Mouse (Mus musculus) hindbrain, embryonic 16.5 days (tissue): Measurements from ENCODE around the gene Zscan12. TPM values are rescaled to one million over a fixed set of nuclear protein-coding genes. Genes with fewer than 3 reads are reported as not detected.

Experiments used
- ATAC-seq: fragments of 200-750 bp; cut with Nextera tagmentation; 2 replicates; pipeline ENCODE4 v1.8.0; 2017; ENCODE audit warnings: moderate TSS enrichment, moderate library complexity
- H3K27ac ChIP-seq: fragments of 300-500 bp; sonication (generic); 2 replicates; pipeline ENCODE4 v1.5.1; 2014; ENCODE audit warnings: low read depth, mild to moderate bottlenecking, control low read depth, low read length, moderate library complexity
- H3K27me3 ChIP-seq: fragments of 300-500 bp; sonication (generic); replicated peaks from 2 replicates; pipeline ENCODE4 v1.6.1; 2014; ENCODE audit warnings: low read length; ENCODE audit not compliant: control insufficient read depth, insufficient read depth
- H3K36me3 ChIP-seq: fragments of 300-500 bp; sonication (generic); 2 replicates; pipeline ENCODE4 v1.6.1; 2014; ENCODE audit warnings: mild to moderate bottlenecking, low read length, moderate library complexity, mixed read lengths; ENCODE audit not compliant: control insufficient read depth, insufficient read depth
- H3K4me1 ChIP-seq: fragments of 300-500 bp; sonication (generic); 2 replicates; pipeline ENCODE4 v1.6.1; 2014; ENCODE audit warnings: low read depth, low read length; ENCODE audit not compliant: control insufficient read depth, insufficient read depth
- H3K4me2 ChIP-seq: fragments of 300-500 bp; sonication (generic); 2 replicates; pipeline ENCODE4 v1.6.1; 2014; ENCODE audit warnings: mild to moderate bottlenecking, low read length, control low read depth, moderate library complexity
- H3K4me3 ChIP-seq: fragments of 300-500 bp; sonication (generic); 2 replicates; pipeline ENCODE4 v1.5.1; 2014; ENCODE audit warnings: mild to moderate bottlenecking, low read length, control low read depth, moderate library complexity
- H3K9ac ChIP-seq: fragments of 300-500 bp; sonication (generic); 2 replicates; pipeline ENCODE4 v1.6.1; 2014; ENCODE audit warnings: low read depth, mild to moderate bottlenecking, control low read depth, low read length, moderate library complexity
- H3K9me3 ChIP-seq: fragments of 300-500 bp; sonication (generic); 2 replicates; pipeline ENCODE4 v1.6.1; 2014; ENCODE audit warnings: mild to moderate bottlenecking, low read length, moderate library complexity; ENCODE audit not compliant: control insufficient read depth
- WGBS: fragments of 180-500 bp; shearing (Covaris S2); extraction: QIAGEN DNeasy Blood & Tissue Kit; methylation state at CpG from one replicate; pipeline ENCODE4 v1.1.7; 2014; 5-methylcytosine and 5-hydroxymethylcytosine counted together
- polyA plus RNA-seq: library from polyadenylated mRNA; unstranded; fragments of >200 nt; fragmentation: Nextera tagmentation; extraction: Ambion mirVana; gene quantifications from 2 replicates; pipeline ENCODE4 v1.2.1, GENCODE M21; 2015

Zscan12 gene
- polyA plus RNA-seq, 1 experiment from 2014 or later = 10.1 TPM

DNA sequence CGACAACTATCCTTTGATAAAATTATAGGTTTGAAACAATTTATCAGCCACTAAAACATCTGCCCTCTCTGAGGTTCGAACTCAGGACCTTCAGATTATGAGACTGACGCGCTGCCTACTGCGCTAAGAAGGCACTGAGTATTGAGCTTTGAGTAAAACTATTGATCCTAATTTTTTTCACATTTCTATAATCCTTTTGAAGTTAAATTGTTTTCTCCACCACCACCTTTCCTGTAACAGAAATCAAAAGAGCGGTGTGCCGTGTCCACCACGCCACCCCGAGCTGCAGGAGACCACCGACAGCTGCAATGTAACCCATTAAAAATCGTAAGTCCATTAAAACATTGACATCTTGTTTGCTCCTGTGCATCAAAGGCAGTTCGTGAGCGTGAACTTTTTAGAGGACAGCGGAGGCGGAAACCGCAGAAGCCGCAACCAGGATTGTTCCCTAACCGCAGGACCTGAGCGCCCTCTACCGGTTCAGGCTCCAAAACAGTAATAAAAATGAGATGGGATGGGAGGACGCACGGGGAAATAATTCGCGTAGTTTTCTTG, 35.9 kb upstream of the Zscan12 start:
- Histone ChIP-seq H3K27me3 (no peaks in the 10 kb centered on the region), H3K4me3 (peak overlapping the region; percentile 50), H3K27ac (no peak overlapping the region), H3K4me2 (peak overlapping the region; percentile 89), H3K9me3 (no peaks in the 10 kb centered on the region), H3K9ac (peak overlapping the region; percentile 53), H3K4me1 (peaks cover 7% of the 10 kb centered on the region), H3K36me3 (no peaks in the 10 kb centered on the region)
- under 1% methylated on average over 24 of the region's 24 CpGs for WGBS
- ATAC-seq = peak; percentile 83

DNA sequence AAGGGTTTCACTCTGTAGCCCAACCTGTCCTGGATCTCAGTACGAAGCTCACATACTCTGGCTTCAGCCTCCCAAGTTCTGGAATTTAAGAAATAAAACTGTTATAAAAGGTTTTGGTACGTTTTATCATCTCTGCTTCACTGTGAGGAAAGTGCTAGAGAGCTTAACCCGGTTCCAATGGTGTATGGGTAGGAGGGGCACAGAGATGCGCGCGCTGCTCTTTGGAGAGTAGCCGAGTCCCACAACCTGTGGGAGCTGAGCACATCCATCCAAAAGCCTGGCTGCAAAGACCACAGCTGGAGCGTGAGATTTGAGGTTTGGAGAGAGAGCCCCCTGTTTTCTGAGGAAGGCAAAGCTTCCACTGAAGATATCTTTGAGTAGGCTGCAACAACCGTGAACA, 35.2 kb upstream of the Zscan12 start:
- Histone ChIP-seq H3K4me1 (peaks cover 7% of the 10 kb centered on the region), H3K27ac (no peak overlapping the region), H3K4me2 (peak overlapping the region; percentile 89), H3K4me3 (peak overlapping the region; percentile 50), H3K36me3 (no peaks in the 10 kb centered on the region), H3K9ac (peak overlapping the region; percentile 48), H3K9me3 (no peaks in the 10 kb centered on the region), H3K27me3 (no peaks in the 10 kb centered on the region)
- peak; percentile 38; the same call in 1 of the 2 replicates for ATAC-seq
- WGBS = under 1% methylated on average over 9 of the region's 9 CpGs

DNA sequence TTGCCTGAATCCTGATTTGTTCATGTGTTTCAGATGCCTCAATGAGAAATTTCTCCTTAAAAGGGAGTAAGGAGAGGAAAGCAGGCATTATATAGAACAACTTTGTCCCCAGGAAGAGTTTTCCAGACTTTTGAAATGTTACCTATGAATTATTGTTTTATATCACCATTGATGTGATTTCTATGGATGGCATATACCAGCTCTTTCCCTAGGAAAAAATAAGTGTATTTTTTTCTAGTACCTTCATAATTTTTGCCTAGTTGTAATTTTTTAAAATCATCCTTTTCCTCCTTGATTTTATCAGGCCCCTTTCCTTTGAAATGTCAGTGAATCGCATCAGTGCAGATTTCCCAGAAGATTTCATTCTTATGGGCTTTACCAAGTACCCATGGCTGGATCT, 16.0 kb upstream of the Zscan12 start, which contains the start of gene Olfr1367:
Gene Olfr1367 (plus strand): TSS at position 301 of the 400 bp plus-strand sequence.
- H3K9ac ChIP-seq = no peak within 1 kb of the TSS
- no peaks in the 10 kb centered on the region for H3K36me3 ChIP-seq
- no peaks in the 10 kb centered on the region for H3K4me1 ChIP-seq
- H3K27me3 ChIP-seq = no peaks in the 10 kb centered on the region
- no peak for ATAC-seq
- no peak within 1 kb of the TSS for H3K27ac ChIP-seq
- no peak within 1 kb of the TSS for H3K4me3 ChIP-seq
- no peaks in the 10 kb centered on the region for H3K9me3 ChIP-seq
- H3K4me2 ChIP-seq = no peak within 1 kb of the TSS
- 91% methylated on average over 1 of the region's 1 CpGs for WGBS

DNA sequence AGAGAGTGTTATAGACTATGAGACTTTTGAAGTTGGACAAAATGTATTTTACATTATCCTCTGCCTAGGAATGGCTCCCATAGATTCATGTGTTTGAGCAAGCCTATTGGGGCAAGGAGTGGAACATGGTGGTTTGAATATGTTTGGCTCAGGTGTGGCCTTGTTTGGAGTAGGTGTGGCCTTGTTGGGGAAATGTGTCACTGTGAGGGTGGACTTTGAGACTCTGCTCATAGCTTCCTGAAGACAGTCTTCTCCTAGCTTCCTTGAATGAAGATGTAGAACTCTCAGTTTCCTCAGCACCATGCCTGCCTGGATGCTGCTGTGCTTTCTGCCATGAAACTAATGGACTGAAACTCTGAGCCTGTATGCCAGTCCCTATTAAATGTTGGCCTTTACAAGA, 12.0 kb upstream of the Zscan12 start:
- no peak for ATAC-seq
- no peak overlapping the region for H3K9ac ChIP-seq
- H3K27me3 ChIP-seq = no peaks in the 10 kb centered on the region
- H3K9me3 ChIP-seq = no peaks in the 10 kb centered on the region
- no peak overlapping the region for H3K4me3 ChIP-seq
- H3K4me1 ChIP-seq = no peaks in the 10 kb centered on the region
- H3K36me3 ChIP-seq = no peaks in the 10 kb centered on the region
- no peak overlapping the region for H3K27ac ChIP-seq
- no peak overlapping the region for H3K4me2 ChIP-seq

- ATAC-seq = no peak
- Histone ChIP-seq H3K4me1 (peaks cover 17% of the 10 kb centered on the region), H3K27me3 (no peaks in the 10 kb centered on the region), H3K9me3 (no peaks in the 10 kb centered on the region), H3K4me3 (peak overlapping the region; percentile 94), H3K4me2 (peak overlapping the region; percentile 68), H3K9ac (no peak overlapping the region; the same call in 1 of the 2 replicates), H3K36me3 (peaks cover under 1% of the 10 kb centered on the region; the same call in 1 of the 2 replicates), H3K27ac (no peak overlapping the region)
- WGBS = 65% methylated on average over 12 of the region's 12 CpGs
Observed at GRCm38 (mm10) chr13:21363719-21364118, 1.1 kb downstream of the Zscan12 start.

- no peak overlapping the region for H3K4me3 ChIP-seq
- peaks cover 17% of the 10 kb centered on the region for H3K36me3 ChIP-seq
- H3K27ac ChIP-seq = no peak overlapping the region
- H3K9ac ChIP-seq = no peak overlapping the region
- H3K4me1 ChIP-seq = peaks cover 17% of the 10 kb centered on the region
- no peak overlapping the region for H3K4me2 ChIP-seq
- 84% methylated on average over 6 of the region's 6 CpGs for WGBS
- no peaks in the 10 kb centered on the region for H3K27me3 ChIP-seq
- no peaks in the 10 kb centered on the region for H3K9me3 ChIP-seq
- ATAC-seq = no peak
Observed at GRCm38 (mm10) chr13:21366635-21367034, 4.0 kb downstream of the Zscan12 start.

GRCm38 (mm10) chr13:21372700-21373099, 10.1 kb downstream of the Zscan12 start:
- H3K9me3 ChIP-seq = no peaks in the 10 kb centered on the region
- H3K27ac ChIP-seq = no peak overlapping the region
- H3K4me1 ChIP-seq = no peaks in the 10 kb centered on the region
- ATAC-seq = no peak
- no peak overlapping the region for H3K9ac ChIP-seq
- no peak overlapping the region for H3K4me3 ChIP-seq
- 92% methylated on average over 2 of the region's 2 CpGs for WGBS
- H3K27me3 ChIP-seq = no peaks in the 10 kb centered on the region
- H3K4me2 ChIP-seq = no peak overlapping the region
- peaks cover 17% of the 10 kb centered on the region for H3K36me3 ChIP-seq

GRCm38 (mm10) chr13:21377773-21378172, 15.2 kb downstream of the Zscan12 start:
- Histone ChIP-seq H3K4me1 (no peaks in the 10 kb centered on the region), H3K9ac (no peak overlapping the region), H3K4me2 (no peak overlapping the region), H3K9me3 (no peaks in the 10 kb centered on the region), H3K36me3 (no peaks in the 10 kb centered on the region), H3K4me3 (no peak overlapping the region), H3K27ac (no peak overlapping the region), H3K27me3 (no peaks in the 10 kb centered on the region)
- no peak for ATAC-seq
- 88% methylated on average over 2 of the region's 2 CpGs for WGBS

- H3K9me3 ChIP-seq = no peaks in the 10 kb centered on the region
- WGBS = 91% methylated on average over 1 of the region's 1 CpGs
- no peak overlapping the region for H3K9ac ChIP-seq
- peaks cover 8% of the 10 kb centered on the region for H3K4me1 ChIP-seq
- H3K27ac ChIP-seq = no peak overlapping the region
- no peak for ATAC-seq
- no peak overlapping the region for H3K4me3 ChIP-seq
- H3K27me3 ChIP-seq = no peaks in the 10 kb centered on the region
- H3K36me3 ChIP-seq = peaks cover 44% of the 10 kb centered on the region
- H3K4me2 ChIP-seq = no peak overlapping the region
Observed at GRCm38 (mm10) chr13:21395211-21395610, 32.6 kb downstream of the Zscan12 start.
